Mouse (Mus musculus) E14TG2a.4 (cell line): ENCODE measurements around the gene Dync2h1.

Experiments used
- CTCF ChIP-seq: conservative IDR thresholded peaks from 2 replicates; pipeline ENCODE4 v1.5.1; 2014; ENCODE audit warnings: low read length
- NANOG ChIP-seq: IDR thresholded peaks from 2 replicates; pipeline ENCODE4 v1.6.1; 2014; ENCODE audit warnings: borderline replicate concordance, low read length, mixed read lengths
- POU5F1 ChIP-seq: IDR thresholded peaks from 2 replicates; pipeline ENCODE4 v1.6.1; 2014; ENCODE audit warnings: low read length, borderline replicate concordance

GRCm38 (mm10) chr9:7070846-7071245 is 113.4 kb downstream of the Dync2h1 start:
- TF ChIP-seq CTCF (no peak), POU5F1 (no peak), NANOG (no peak)
